Mouse (Mus musculus): ENCODE measurements around the gene Tac2.

DNA sequence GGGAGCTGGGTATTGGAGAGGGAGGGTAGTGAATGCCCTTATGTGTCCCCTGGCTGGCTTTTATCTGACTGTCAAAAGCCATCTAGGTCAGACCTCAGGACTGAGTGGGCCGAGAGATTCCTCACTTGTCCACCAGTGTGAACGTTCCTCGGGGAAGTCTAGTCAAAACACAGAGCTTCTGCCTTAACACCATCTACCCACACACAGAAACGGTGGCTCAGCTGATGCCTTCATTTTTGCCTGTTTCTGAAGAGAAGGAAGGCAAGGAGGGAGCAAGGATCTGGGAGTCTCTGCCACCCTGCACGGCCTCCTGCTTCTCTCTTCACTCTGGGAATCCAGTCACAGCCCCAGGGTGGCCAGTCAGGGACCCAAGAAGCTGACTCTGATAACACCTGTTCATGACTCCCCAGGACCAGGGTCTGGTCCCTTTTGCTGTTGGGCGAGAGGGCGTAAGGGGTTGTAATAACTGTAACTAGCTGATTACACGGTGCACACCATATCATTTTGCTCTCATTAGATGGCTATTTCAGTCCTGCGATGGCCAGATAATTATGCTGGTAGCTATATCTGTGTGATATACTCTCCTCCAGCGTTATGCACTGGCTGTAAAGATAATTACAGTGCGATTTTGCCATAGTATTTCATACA, 6.1 kb downstream of the Tac2 start:
- no peak for TF ChIP-seq POLR2AphosphoS2 (IDR thresholded peaks at IDR 0.05; ENCODE audit: low read length)
- no peak for TF ChIP-seq CHD1 (IDR thresholded peaks at IDR 0.05; ENCODE audit: low read depth, low read length)
- TF ChIP-seq TBP (IDR thresholded peaks at IDR 0.05; ENCODE audit: low read depth, low read length): no peak
- TF ChIP-seq MYC (IDR thresholded peaks at IDR 0.05; ENCODE audit: low read depth, low read length): no peak
- no peak for TF ChIP-seq MAX (IDR thresholded peaks at IDR 0.05; ENCODE audit: low read length)
